ENCODE assay signal across 15 mouse cellular contexts in the genomic region with DNA sequence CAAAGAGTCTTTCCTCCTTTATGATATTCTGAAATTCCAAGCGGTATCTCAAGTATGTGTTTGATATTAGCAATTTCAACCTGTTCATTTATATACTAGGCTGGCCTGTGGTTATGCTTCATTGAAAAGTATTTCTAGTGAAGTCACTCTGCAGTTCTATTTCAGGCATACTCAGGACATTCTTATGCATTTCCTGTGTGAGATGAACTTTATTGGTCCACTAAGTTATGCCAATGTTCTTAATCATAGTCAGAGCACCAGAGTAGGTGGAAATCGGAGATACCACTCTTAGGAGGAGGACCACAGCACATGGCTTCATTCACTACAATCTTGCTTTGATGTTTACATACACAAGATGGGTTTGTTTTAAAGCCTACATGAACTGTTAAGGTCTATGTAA.
"Had no signal": no experiment of that assay in that cellular context is flagged by ENCODE, and none has a peak within 500 bp of the region (broad histone marks: within the 10 kb centered on the region; RNA-seq: fewer than 3 reads in every experiment).

No protein-coding gene starts in this region.

- H3K4me3 ChIP-seq: neural tube, embryonic 15.5 days; stomach, embryonic 15.5 days had no signal

- H3K4me2 ChIP-seq: neural tube, embryonic 15.5 days; stomach, embryonic 15.5 days had no signal

- DNase-seq: retina, postnatal 1 day; right cerebral cortex, adult 18-20 months; right cerebral cortex, postnatal 14 days; right cerebral cortex, postnatal 25 days; right cerebral cortex, postnatal 4 days; spleen, adult 18-20 months; thymus, adult 18-20 months; thymus, adult 2 months; thymus, postnatal 14 days; thymus, postnatal 25 days; thymus, postnatal 36 days; thymus, postnatal 4 days had no signal

- H3K9ac ChIP-seq: neural tube, embryonic 15.5 days; stomach, embryonic 15.5 days had no signal

- H3K27ac ChIP-seq: neural tube, embryonic 15.5 days; stomach, embryonic 15.5 days; stomach, postnatal 0 days had no signal

- H3K27me3 ChIP-seq: neural tube, embryonic 15.5 days; stomach, embryonic 15.5 days had no signal

- H3K36me3 ChIP-seq: neural tube, embryonic 15.5 days; stomach, embryonic 15.5 days had no signal

- H3K9me3 ChIP-seq: neural tube, embryonic 15.5 days; stomach, embryonic 15.5 days had no signal

- H3K4me1 ChIP-seq: neural tube, embryonic 15.5 days; stomach, embryonic 15.5 days had no signal
